Mouse (Mus musculus): ENCODE data around the gene Slc18b1. TPM values are rescaled to one million over a fixed set of nuclear protein-coding genes. Genes with fewer than 3 reads are reported as not detected.

The Slc18b1 gene
- 19.5 and 22.2 TPM in 2 replicates for polyA plus RNA-seq (2014; fragmentation: Nextera tagmentation; extraction: Ambion mirVana)

GRCm38 (mm10) chr10:23796551-23797503 lies at the start of gene Slc18b1:
Gene Slc18b1, plus strand, starts transcription at chr10:23796986.
- WGBS: 2% methylated on average over 43 of the region's 43 CpGs
- ATAC-seq: peak; percentile 81

GRCm38 (mm10) chr10:23754166-23754565 lies 42.6 kb upstream of the Slc18b1 start:
- Histone ChIP-seq H3K27ac (ENCODE audit: low read depth, low read length) (no peak overlapping the region), H3K9ac (ENCODE audit: low read length) (no peak overlapping the region), H3K4me1 (ENCODE audit: control insufficient read depth, insufficient read depth, low read length) (no peaks in the 10 kb centered on the region), H3K27me3 (replicated peaks; ENCODE audit: control insufficient read depth, insufficient read depth, low read length) (no peaks in the 10 kb centered on the region), H3K4me2 (ENCODE audit: low read length) (no peak overlapping the region), H3K9me3 (replicated peaks; ENCODE audit: control insufficient read depth, low read length) (no peaks in the 10 kb centered on the region), H3K36me3 (ENCODE audit: control insufficient read depth, insufficient read depth, low read length) (no peaks in the 10 kb centered on the region), H3K4me3 (ENCODE audit: low read depth, low read length) (no peak overlapping the region)
- ATAC-seq (no peak), DNase-seq (ENCODE audit: low spot score) (no peak)
- 83% methylated on average over 7 of the region's 7 CpGs for WGBS

More at GRCm38 (mm10) chr10:23796551-23797503, at the start of gene Slc18b1:
- peaks cover 18% of the 10 kb centered on the region for H3K36me3 ChIP-seq (ENCODE audit: control insufficient read depth, insufficient read depth, low read length)
- H3K9me3 ChIP-seq (replicated peaks; ENCODE audit: control insufficient read depth, low read length): no peaks in the 10 kb centered on the region
- H3K27me3 ChIP-seq (replicated peaks; ENCODE audit: control insufficient read depth, insufficient read depth, low read length): no peaks in the 10 kb centered on the region
- H3K27ac ChIP-seq (ENCODE audit: low read depth, low read length): peak within 1 kb of the TSS; percentile 65
- H3K4me1 ChIP-seq (ENCODE audit: control insufficient read depth, insufficient read depth, low read length): peaks cover 5% of the 10 kb centered on the region; the same call in 1 of the 2 replicates
- DNase-seq (ENCODE audit: low spot score): peak; percentile 48
- H3K4me3 ChIP-seq (ENCODE audit: low read depth, low read length): peak within 1 kb of the TSS; percentile 64
- peak within 1 kb of the TSS; percentile 67 for H3K4me2 ChIP-seq (ENCODE audit: low read length)
- H3K9ac ChIP-seq (ENCODE audit: low read length): peak within 1 kb of the TSS; percentile 91

- DNase-seq (ENCODE audit: low spot score) (peak; percentile 65), ATAC-seq (peak; percentile 57)
- WGBS: 36% methylated on average over 5 of the region's 5 CpGs
- Histone ChIP-seq H3K4me1 (ENCODE audit: control insufficient read depth, insufficient read depth, low read length) (no peaks in the 10 kb centered on the region), H3K27ac (ENCODE audit: low read depth, low read length) (no peak overlapping the region), H3K4me2 (ENCODE audit: low read length) (no peak overlapping the region), H3K27me3 (replicated peaks; ENCODE audit: control insufficient read depth, insufficient read depth, low read length) (no peaks in the 10 kb centered on the region), H3K9ac (ENCODE audit: low read length) (no peak overlapping the region), H3K36me3 (ENCODE audit: control insufficient read depth, insufficient read depth, low read length) (peaks cover 7% of the 10 kb centered on the region; the same call in 1 of the 2 replicates), H3K9me3 (replicated peaks; ENCODE audit: control insufficient read depth, low read length) (no peaks in the 10 kb centered on the region), H3K4me3 (ENCODE audit: low read depth, low read length) (no peak overlapping the region)
Observed at GRCm38 (mm10) chr10:23777288-23777945, 19.4 kb upstream of the Slc18b1 start.

DNA sequence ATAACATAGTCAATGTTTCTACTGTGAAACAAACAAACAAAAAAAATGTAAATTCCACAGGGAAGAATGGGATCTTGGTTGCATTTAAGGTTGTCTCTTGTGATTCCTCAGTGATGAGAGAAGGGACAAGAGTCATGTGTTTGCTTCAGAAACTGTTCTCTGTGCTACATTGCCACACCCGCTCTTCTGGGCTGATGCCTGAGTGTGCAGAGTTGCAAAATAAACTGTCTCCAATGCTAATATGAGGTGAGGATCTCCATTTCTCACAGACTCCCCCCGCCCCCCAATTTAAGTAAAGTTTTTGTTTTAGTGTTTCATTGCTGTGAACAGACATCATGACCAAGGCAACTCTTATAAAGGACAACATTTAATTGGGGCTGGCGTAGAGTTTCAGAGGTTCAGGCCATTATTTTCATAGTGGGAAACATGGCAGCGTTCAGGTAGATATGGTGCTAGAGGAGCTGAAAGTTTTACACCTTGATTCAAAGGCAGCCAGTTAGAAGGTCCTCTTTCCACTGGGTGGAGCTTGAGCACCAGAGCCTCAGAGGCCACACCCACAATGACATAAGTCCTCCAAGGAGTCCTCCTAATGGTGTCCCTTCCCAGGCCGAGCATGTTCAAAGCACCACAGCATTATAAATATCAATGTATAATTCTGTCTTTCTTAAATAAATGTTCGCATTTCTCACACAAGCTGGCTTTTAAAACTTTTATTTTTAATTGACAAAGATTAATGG lies 16.1 kb upstream of the Slc18b1 start:
- Histone ChIP-seq H3K27ac (ENCODE audit: low read depth, low read length) (no peak overlapping the region), H3K4me1 (ENCODE audit: control insufficient read depth, insufficient read depth, low read length) (peaks cover 2% of the 10 kb centered on the region), H3K27me3 (replicated peaks; ENCODE audit: control insufficient read depth, insufficient read depth, low read length) (no peaks in the 10 kb centered on the region), H3K4me3 (ENCODE audit: low read depth, low read length) (no peak overlapping the region), H3K9me3 (replicated peaks; ENCODE audit: control insufficient read depth, low read length) (no peaks in the 10 kb centered on the region), H3K36me3 (ENCODE audit: control insufficient read depth, insufficient read depth, low read length) (peaks cover 37% of the 10 kb centered on the region), H3K9ac (ENCODE audit: low read length) (no peak overlapping the region), H3K4me2 (ENCODE audit: low read length) (no peak overlapping the region)
- WGBS: 85% methylated on average over 6 of the region's 6 CpGs
- ATAC-seq: 0 out of 2 replicates have a peak, but pooled peaks have one; percentile 41
- no peak for DNase-seq (ENCODE audit: low spot score)

DNA sequence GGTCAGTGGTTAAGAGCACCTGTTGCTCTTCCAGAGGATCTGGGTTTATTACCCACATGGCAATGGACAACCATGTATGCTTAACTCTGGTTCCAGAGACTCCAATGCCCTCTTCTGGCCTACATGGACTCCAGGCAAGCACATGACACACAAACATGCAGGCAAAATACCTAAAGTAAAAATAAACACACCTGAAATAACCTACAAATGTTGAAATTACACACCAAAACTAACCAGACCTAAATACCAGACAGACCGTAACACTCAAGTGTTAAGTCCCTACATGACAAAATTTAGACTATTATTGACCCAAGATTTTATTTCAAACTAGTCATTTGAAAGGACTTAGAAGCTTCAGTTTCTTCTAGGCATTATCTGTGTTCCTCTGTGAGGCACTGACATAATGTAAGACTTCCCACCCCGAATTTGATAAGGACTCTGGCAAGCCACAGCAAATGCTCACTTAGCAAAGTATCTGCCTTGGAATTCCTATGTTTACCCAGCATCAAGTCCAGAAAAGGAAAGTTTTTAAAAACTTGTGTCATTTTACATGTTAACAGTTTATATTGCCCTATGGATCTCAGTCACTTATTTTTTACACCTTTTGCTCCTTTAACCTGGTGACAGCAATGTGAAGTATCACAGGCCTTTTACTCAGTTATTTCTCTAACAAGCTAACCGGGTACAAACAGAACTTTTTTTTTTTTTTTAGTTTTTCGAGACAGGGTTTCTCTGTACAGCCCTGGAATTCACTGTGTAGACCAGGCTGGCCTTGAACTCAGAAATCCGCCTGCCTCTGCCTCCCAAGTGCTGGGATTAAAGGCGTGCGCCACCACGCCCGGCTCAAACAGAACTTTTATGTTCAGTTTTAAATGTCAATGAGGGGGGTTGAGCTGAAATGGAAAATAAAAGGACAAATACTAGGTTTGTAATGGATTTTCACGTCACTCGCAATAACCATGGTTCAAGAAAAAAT lies 14.7 kb upstream of the Slc18b1 start:
- H3K36me3 ChIP-seq (ENCODE audit: control insufficient read depth, insufficient read depth, low read length): peaks cover 41% of the 10 kb centered on the region
- H3K27me3 ChIP-seq (replicated peaks; ENCODE audit: control insufficient read depth, insufficient read depth, low read length): no peaks in the 10 kb centered on the region
- H3K9me3 ChIP-seq (replicated peaks; ENCODE audit: control insufficient read depth, low read length): no peaks in the 10 kb centered on the region
- no peak for ATAC-seq
- WGBS: 85% methylated on average over 11 of the region's 11 CpGs
- H3K27ac ChIP-seq (ENCODE audit: low read depth, low read length): no peak overlapping the region
- H3K4me3 ChIP-seq (ENCODE audit: low read depth, low read length): no peak overlapping the region
- peaks cover 9% of the 10 kb centered on the region for H3K4me1 ChIP-seq (ENCODE audit: control insufficient read depth, insufficient read depth, low read length)
- no peak overlapping the region for H3K4me2 ChIP-seq (ENCODE audit: low read length)
- H3K9ac ChIP-seq (ENCODE audit: low read length): no peak overlapping the region
- no peak for DNase-seq (ENCODE audit: low spot score)

GRCm38 (mm10) chr10:23782855-23783492 lies 13.8 kb upstream of the Slc18b1 start:
- Histone ChIP-seq H3K4me1 (ENCODE audit: control insufficient read depth, insufficient read depth, low read length) (peaks cover 9% of the 10 kb centered on the region), H3K36me3 (ENCODE audit: control insufficient read depth, insufficient read depth, low read length) (peaks cover 41% of the 10 kb centered on the region), H3K27ac (ENCODE audit: low read depth, low read length) (no peak overlapping the region), H3K9me3 (replicated peaks; ENCODE audit: control insufficient read depth, low read length) (no peaks in the 10 kb centered on the region), H3K4me2 (ENCODE audit: low read length) (no peak overlapping the region), H3K9ac (ENCODE audit: low read length) (no peak overlapping the region), H3K4me3 (ENCODE audit: low read depth, low read length) (no peak overlapping the region), H3K27me3 (replicated peaks; ENCODE audit: control insufficient read depth, insufficient read depth, low read length) (no peaks in the 10 kb centered on the region)
- 23% methylated on average over 2 of the region's 2 CpGs for WGBS
- no peak for DNase-seq (ENCODE audit: low spot score)
- no peak for ATAC-seq

GRCm38 (mm10) chr10:23783493-23783884 lies 13.3 kb upstream of the Slc18b1 start:
- H3K4me3 ChIP-seq (ENCODE audit: low read depth, low read length): no peak overlapping the region
- peaks cover 12% of the 10 kb centered on the region for H3K4me1 ChIP-seq (ENCODE audit: control insufficient read depth, insufficient read depth, low read length)
- DNase-seq (ENCODE audit: low spot score) (no peak), ATAC-seq (no peak)
- H3K27me3 ChIP-seq (replicated peaks; ENCODE audit: control insufficient read depth, insufficient read depth, low read length): no peaks in the 10 kb centered on the region
- peaks cover 41% of the 10 kb centered on the region for H3K36me3 ChIP-seq (ENCODE audit: control insufficient read depth, insufficient read depth, low read length)
- H3K9me3 ChIP-seq (replicated peaks; ENCODE audit: control insufficient read depth, low read length): no peaks in the 10 kb centered on the region
- no peak overlapping the region for H3K4me2 ChIP-seq (ENCODE audit: low read length)
- no peak overlapping the region for H3K27ac ChIP-seq (ENCODE audit: low read depth, low read length)
- 34% methylated on average over 2 of the region's 2 CpGs for WGBS
- H3K9ac ChIP-seq (ENCODE audit: low read length): no peak overlapping the region
